Mouse (Mus musculus): Measurements from ENCODE around the gene Foxp4.

DNA sequence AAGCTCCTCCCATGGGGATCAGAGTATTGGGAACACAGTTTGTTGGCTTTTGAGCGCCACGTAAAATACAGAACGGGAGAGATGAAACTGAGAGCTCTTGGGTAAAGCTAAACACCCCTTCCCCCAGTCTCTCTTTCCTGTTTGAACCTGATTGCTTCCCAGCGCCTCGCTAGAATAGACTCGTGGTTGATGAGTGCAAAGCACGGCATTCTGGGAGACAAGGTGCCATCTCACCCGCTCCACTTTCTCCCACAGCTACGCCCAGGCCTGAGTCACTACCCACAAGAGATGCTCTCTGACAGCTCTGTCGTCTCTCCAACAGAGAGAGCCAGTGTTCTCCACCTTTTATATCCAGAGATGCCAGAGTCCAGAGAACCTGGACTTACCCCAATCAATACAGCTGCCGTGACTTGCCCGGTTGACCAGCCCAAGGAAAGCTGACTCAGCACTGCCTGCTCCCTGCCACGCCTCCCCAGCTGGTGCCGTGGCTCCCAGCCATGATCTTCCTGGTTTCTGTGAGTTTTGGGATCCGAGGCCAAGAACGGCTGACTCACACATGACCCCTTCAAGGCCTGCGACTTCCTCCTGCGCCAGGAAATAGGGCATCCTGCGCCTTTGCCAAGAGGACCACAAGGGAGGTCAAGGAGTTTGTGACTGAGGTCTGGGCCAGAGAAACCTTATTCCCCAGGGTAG, 82.4 kb downstream of the Foxp4 start:
- no peak for TF ChIP-seq CTCF (IDR thresholded peaks at IDR 0.05; ENCODE audit: low read depth)
- TF ChIP-seq EP300 (optimal IDR thresholded peaks at IDR 0.05), result no peak
